Mouse (Mus musculus) thymus, postnatal 14 days (tissue): ENCODE measurements around the gene Mettl16.
"Not testable (repeated sequence)": the region's sequence is repeated elsewhere in the genome, so short reads cannot be mapped to it uniquely, and the experiment has no call there.

ENCODE experiments used
- DNase-seq: peaks from one replicate; pipeline ENCODE4 v3.0.0; 2021

The Mettl16 gene

DNA sequence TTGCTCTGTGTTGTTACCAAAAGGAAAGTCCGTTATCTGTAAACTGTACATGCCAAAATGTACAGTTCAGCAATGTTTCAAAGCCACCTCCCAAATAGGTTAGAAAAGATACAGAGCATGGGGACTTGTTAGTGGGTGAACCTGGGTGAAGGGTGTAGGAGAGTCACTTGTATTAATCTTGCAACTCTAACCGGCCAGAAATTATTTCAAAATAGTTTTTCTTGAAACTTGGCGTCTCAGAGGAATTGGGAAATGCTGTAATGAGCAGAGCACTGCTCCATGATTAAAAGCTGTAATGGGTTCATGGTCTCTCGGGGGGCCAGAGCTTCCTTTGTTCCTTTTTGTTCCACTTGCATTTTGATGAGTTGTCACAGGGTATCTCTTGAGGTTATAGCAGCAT is 30.0 kb downstream of the Mettl16 start:
- DNase-seq: no peak

- DNase-seq: no peak
Observed at GRCm38 (mm10) chr11:74804081-74804627, 33.5 kb downstream of the Mettl16 start.

GRCm38 (mm10) chr11:74807246-74807882 is 36.7 kb downstream of the Mettl16 start:
- DNase-seq: no peak

GRCm38 (mm10) chr11:74808251-74808853 is 37.7 kb downstream of the Mettl16 start:
- DNase-seq: no peak

GRCm38 (mm10) chr11:74810134-74810533 is 39.5 kb downstream of the Mettl16 start:
- no peak for DNase-seq

- DNase-seq: not testable (repeated sequence)
Observed at GRCm38 (mm10) chr11:74811027-74811426, 40.4 kb downstream of the Mettl16 start.

DNA sequence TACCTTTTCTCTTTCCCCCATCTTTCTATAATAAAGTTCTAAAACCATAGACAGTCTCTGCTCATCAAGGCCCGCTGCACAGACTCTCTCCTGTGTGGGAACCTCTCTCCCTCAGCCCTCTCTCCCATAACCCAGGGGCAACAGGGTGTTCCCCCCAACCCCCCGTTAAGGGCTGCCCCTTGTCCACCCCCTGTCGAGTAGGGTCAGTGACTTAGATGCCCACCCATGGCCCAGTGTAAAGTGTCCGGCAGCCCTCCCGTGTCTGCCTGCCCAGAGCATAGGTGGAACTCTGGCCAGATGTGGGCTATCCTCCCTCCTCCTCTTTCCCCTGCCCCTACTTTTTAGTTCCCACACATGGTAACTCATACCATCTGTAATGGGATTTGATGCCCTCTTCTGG is 40.9 kb downstream of the Mettl16 start:
- no peak for DNase-seq

DNA sequence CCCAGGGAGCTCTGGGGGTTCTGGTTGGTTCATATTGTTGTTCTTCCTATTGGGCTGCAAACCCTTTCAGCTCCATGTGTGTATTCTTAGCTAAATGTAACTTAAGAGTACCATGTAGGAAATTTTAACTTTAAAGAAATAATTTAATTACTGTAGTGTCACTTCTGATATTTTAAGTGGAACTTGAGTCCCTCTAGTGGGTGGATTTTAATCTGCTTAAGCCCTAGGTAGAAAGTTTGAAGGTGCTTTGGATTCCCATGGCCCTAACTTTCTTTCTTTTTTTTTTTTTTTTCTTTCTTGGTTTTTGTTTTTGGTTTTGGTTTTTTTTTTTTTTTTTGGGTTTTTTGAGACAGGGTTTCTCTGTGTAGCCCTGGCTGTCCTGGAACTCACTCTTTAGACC is 45.2 kb downstream of the Mettl16 start:
- DNase-seq: no peak

GRCm38 (mm10) chr11:74820921-74821320 is 50.3 kb downstream of the Mettl16 start:
- DNase-seq: no peak

GRCm38 (mm10) chr11:74821463-74821862 is 50.8 kb downstream of the Mettl16 start:
- DNase-seq: peak; percentile 20

DNA sequence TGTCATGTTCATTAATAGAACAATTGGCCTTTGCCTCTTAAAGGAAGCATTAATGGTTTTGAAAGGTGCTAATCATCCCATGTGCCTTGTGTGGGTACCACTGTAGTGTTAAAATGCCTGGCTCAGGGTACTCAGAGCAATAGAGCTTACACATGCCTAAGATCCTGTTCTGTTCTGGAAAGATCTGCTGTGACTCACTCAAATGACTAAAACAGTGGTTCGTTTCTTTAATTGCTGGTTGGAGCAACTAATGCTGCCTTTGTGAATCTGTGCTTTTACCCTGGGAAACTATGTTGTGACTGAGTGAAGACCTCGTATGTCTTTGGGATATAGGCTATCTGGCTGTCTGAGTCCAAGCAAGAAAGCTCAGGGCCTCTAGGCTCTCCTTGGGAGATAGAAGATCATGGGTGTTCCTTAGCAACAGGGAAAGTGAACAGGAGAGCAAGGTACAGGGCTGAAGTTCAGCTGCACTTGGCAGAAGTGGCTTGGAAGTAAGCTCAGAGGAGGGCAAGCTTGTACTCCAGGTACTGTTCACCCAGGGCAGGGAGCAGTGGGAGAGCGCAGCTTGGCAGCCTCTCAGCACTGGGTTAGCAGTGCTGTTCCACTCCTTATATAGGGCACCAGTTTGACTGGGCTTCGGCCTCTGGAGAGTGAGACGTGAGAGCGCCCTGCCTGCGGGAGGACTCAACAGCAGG is 52.3 kb downstream of the Mettl16 start:
- DNase-seq: no peak

- DNase-seq: no peak
Observed at GRCm38 (mm10) chr11:74826151-74826550, 55.5 kb downstream of the Mettl16 start.

GRCm38 (mm10) chr11:74826702-74827101 is 56.1 kb downstream of the Mettl16 start:
- no peak for DNase-seq

DNA sequence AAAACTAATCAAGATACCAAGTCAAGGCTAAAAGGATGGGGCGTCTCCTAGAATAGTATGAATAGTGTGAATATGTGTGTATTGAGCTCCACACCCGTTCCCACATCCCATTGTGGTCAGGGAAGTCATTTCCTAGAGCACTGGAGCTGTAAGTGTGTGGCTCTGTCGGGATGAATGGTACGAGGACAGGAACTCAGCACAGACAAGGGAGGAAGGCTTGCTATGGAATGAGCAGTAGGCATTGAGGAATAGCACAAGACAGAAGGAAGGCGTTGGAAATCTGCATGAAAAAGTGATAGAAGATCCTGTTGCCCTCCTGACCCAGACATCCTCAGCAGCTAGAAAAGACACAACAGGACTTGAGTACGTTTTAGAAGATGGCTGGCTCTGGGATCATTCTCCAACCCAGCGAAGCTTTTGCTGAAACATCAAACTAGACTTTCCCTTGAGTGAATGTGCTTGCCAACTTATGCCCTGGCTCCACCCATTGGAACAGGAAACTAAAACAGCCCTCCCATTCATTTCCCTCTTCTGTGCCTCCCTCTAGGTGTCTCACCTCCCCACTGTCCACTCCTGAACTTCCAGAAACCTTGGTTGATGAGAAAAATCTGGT is 57.3 kb downstream of the Mettl16 start:
- no peak for DNase-seq

DNA sequence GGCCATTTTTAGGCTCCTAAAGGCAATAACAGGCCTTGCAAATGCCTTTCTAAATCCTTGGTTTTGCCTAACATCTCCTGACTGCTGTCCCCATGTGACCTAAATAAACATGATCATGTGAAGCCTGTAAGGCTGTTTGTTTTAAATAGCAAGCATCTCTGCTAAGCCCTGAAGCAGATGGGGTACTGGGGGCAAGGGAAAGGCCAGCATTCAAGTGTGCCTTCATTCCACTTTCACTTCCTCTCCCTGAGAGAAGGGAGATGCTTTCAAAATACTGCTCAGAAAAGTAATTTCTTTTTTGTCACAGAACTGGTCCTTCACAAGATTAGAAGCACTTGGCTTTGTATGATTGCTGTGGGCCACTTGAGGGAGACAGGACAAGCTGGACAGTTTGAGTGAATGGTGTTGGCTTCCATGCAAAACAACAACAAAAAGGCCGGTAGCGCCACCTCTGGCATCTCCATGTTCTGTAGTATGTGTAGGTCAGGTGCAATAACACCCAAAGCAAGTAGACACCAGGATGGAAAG is 57.8 kb downstream of the Mettl16 start:
- no peak for DNase-seq

- DNase-seq: peak; percentile 16
Observed at GRCm38 (mm10) chr11:74828965-74829550, 58.4 kb downstream of the Mettl16 start.

DNA sequence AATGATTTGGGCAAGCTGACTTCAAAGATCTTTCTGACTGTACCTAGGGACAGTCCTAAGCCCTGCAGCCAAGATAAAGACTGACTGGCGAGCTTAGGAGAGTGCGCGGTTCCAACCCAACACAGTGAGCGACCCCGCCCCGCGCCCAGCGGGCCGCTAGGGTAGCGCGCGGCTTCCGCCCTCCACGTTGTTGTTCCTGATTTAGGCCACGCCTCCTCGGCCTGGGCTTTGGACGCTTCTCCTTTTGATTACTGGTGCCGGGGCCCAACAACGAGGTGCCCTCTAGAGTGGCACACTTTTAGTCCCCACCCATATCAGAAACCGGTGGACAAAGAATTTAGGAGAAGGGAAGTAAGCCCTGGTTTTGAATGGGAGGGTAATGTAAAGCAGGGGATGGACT is 59.2 kb downstream of the Mettl16 start:
- DNase-seq: peak; percentile 86

DNA sequence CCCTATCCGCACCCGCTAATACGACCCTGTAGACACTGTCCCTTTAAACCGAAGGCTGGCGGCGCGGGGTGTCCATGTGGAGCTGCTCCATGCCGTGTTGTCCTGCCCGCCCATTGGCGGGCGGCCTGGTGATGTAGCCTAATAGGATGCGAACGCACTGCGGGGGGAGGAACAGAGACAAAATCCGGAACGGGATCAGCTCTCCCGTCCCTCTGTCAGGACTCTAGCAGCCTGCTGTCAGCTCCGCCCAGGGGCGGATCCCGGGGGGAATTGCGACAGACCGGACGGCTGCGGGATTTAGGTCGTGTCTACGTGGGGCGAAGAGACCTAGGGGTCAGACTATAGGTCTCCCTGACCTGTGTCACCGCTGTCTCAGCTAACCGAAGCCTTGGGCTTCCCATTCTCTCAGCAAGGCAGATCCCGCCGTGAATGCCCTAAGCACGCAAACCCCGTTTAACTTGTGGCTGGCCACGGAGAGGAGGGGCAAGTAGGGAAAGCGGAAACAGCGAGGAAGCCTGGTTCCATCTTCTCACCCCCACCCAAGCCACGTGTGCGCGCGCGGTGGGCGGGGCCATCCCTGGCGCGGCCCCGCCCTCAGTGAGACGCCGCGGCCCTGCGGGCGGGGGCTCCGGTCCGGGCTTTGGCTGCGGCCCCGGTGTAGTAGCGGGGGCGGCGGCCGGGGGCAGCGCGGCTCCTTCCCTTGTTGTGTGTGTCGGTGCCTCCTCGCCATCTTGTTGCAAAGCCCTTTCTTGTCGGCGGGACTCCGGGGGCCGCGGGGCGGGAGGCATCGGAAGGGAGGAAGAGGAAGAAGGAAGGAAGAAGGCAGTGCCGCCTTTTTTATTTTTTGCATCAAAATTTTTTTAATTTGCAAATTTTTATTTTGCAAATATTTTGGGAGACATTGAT is 59.9 kb downstream of the Mettl16 start, which contains the start of gene Mnt:
TSS of gene Mnt (plus strand) at position 665 of the 906 bp plus-strand sequence.
- DNase-seq: peak; percentile 93

DNA sequence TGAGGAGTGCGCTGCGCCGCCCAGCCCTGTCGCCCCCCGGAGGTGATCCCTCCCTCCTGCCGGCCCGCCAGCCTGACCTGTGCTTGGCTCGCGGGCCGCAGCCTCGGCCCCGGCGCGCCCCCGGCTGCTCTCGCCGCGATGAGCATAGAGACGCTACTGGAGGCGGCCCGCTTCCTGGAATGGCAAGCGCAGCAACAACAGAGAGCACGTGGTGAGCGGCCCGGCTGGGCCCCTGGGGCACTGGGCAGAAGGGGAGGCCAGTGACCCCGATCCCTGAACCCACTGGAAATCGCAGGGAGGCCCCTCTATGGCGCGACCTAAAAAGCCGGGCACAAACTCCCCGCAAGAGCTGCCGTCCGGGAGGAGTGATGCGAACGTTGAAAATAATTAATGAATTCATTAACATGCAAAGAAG is 60.6 kb downstream of the Mettl16 start:
- peak; percentile 69 for DNase-seq

GRCm38 (mm10) chr11:74831606-74832451 is 61.2 kb downstream of the Mettl16 start:
- DNase-seq: peak; percentile 98
